Mouse (Mus musculus) naive thymus-derived CD4-positive, alpha-beta T cell, adult 2 months (primary cell): ENCODE measurements around the gene Chdh.

ENCODE experiments used
- DNase-seq: peaks from one replicate; pipeline ENCODE4 v3.0.0-alpha.2; 2011; ENCODE audit warnings: low read depth

The Chdh gene

DNA sequence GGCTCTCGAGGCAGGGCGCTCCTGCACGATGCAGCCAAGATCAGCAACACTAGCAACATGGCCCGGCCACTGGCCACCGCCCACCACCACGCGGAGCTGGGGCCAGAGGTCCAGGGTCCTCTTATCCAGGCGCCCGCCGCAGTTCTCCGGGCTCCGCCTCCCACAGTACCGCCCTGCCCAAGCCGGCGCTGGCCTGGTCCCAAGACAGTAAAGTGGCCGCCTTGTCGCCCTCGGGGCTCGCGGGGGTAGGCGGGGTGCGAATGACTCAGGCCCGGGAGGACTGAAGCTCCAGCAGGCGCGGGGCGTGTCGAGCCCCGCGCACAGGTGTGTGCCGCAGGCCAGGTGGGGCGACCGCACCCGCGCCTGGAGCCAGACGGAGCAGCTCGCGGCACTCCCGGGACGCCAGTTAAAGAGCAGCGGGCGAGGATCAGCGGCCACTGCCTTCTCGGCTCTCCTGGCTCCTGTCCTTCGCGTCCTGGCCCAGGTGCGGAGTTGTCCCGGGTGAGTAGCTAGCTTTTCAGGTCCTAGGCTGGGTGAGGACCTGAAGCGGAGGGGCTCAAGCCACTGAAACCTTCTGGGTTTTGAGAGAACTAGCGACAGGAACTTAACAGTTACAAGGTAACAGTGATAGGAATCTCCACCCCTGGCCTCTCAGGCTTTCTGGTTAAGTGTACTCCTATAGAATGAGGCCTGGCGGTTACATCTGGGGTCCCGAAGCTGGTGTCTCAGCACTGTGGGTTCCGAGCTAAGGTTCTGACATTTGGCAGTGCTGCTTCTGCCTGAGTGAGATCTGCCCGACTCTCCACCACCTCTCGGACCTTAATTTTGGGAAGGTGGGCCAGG lies at the start of gene Chdh, which contains the start of gene Il17rb:
Gene Chdh, plus strand, starts transcription at position 291 of the 843 bp plus-strand sequence.
Gene Il17rb, minus strand, starts transcription at position 164 of the 843 bp plus-strand sequence.
- peak; percentile 52 for DNase-seq

DNA sequence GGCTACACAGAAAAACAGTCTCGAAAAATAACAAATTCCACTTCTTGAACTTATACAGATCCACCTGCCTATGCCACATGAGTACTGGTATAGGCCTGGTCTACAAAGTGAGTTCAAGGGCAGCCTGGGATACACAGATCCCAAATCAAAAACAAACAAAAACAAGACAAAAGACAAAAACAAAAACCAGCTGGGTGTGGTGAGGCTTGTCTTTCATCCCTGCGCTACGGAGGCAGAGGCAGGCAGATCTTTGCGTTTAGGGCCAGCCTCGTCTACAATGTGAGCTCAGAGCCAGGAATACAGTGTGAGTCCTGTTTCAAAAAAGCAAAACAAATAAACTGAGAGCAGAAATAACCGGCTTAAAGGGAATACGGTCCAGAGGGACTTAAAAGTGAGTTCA lies 41.2 kb upstream of the Chdh start:
- DNase-seq: no peak

DNA sequence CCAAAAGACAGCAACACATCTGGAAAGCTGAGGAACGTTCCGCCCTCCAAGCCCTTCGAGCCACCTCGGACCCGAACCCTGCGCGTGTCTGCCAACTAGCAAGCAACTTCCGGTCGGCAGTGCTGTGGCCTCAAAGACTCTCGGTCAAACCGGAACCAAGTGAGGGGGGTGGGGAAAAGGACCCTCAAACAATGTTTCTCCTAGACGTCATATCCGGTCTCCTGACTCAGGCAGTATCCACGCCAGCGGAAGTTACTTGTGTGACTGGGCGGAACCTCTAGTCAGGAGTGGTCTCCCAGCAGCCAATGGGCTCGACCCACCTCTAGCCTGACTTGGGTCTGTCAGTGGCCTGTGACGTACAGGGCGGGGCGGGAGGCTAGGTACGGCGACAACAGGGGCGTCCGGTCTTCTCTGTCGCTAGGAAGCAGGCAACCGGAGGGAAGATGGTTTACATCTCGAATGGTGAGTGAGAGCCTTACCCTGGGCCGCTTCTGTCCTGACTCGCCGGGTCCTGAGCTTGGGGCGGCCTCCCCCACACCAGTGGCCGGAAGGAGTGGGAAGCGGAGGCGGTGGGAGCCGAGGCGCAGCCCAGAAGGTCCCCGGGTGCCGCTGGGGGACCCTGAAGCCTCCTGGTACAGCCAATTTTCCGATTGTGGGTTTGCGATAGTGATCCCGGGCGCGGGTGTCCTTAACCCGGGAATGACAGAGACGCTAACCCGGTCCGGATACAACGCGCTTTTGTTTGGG lies 40.6 kb upstream of the Chdh start, which contains the start of gene Selenok:
Gene Selenok, plus strand, starts transcription at position 234 of the 747 bp plus-strand sequence.
- DNase-seq: peak; percentile 96

DNA sequence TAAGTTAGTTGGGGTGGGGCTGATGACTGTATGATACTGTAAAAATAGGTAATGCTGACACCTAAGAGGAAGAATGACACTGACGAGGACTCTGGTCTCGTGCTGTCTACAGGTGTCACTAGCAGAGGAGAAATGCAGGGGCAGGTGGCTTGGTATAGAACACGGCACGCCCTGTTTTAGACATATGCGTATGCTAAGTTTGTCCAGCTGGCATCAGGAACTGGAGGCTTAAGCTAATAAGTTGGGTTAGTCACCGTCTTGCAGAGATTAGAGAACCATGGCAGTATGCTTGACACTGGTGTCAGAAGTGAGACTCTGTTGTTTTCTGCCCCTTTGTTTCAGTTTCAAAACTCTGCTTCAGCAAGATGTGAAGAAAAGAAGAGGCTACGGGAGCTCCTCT lies 37.4 kb upstream of the Chdh start:
- DNase-seq: no peak

DNA sequence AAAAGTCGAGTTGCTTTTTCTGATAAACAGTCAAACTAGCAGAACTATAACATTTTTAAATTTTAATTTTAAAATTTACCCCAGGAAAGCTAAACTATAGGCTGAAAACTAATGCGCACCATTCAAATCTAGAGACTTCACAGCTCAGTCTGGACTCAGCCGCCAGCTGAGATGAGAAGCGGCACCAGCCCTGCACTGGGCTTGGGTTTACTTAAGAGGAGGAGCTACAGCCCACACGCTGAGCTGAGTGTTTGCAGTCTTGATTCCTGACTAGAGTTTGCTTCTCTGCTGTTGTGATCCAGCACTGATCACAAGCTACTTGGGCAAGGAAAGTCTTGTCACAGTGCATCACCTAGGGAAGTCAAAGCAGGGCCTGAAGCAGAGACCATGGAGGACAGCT lies 36.8 kb upstream of the Chdh start:
- no peak for DNase-seq

DNA sequence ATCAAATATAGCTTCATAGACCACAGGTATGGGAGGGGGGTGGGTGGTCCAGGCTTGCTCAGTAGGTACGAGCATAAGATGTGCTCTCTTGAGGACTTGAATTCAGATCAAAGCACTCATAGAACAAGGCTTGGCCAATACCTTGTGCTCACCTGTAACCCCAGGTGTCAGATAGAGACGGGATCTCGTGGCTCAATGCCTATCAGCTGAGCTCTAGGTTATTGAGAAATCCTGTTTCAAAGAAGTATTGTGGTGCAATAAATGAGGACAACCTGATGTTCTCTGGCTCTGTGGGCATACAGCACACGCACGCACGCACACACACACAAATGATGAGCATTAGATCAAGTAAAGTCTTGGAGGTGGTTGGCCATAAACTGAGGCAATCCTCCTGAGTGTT lies 31.9 kb upstream of the Chdh start:
- DNase-seq: peak; percentile 18

DNA sequence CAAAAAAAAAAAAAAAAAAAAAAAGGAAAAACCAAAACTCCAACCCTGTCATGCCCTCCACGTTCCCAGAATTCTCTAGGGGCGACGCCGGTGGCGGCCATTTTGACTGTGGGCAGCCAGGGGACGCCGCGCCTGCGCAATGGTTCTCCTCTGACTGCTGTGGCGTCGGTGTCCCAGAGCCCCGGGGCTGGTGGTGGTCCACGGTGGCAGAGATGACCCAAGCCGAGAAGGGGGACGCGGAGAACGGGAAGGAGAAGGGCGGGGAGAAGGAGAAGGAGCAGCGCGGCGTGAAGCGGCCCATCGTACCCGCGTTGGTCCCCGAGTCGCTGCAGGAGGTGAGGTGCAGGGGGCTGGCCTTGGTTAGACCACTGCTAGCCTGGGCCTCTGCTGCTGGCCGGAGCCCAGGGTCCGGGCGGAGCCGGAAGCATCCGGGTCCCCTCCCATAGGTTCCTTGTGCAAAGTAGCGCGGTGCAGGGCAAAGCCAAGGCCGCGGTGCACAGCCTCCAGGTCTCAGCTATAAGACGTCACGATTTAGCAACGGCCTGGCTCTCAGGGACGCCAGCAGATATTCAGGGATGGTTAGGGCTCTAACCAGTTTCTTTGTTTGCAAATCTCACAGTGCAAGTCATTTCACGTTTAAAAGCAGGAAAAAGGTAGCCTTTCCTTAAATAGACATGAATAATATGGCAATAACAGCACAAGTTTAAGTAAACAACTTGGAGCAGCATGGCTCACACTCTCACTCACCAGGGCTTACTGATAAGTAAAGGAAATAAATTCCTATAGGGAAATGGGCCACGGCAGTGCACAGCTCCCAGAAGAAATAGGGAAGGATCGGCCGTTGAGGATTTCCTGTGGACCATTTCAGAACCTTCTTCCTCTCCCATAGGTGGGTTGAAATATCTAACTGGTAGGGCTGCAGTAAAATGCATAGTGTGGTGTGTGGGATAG lies 30.3 kb upstream of the Chdh start, which contains the start of gene Actr8:
Gene Actr8, plus strand, starts transcription at position 84 of the 951 bp plus-strand sequence.
- peak; percentile 79 for DNase-seq

DNA sequence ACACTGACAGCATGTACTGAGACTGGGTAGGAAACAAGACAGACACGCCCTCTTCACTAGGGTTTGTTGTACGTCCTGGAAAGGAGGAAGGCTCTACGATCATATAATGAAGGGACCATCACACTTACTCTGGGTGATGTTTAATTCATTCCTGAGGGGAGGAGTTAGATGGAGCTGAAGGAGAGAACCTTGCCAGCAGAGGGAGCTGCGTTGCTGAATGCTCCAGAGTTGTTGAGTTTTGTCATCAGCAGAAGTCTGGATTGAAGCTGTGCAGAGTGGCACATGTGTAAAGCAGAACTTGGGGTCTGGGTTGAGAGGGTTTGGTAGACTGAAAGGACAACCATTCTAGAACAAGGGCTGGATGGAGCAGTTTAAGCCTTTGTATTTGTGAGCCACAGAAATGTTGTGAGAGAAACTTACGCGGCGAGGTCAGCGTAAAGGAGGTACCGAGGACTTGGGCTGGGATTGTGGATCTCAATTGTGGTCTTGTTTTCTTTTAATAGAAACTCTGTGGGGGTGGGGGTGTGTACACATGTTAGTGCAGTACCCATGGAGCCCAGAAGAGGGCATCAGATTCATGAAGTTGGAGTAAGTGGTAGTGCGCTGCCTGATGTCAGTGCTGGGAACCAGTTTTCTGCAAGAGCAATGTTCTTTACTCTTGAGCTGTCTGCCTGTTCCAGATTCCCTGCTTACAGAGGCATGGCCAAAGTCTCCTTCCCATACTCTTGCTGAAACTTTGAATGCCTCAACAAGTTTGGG lies 28.2 kb upstream of the Chdh start:
- peak; percentile 77 for DNase-seq

DNA sequence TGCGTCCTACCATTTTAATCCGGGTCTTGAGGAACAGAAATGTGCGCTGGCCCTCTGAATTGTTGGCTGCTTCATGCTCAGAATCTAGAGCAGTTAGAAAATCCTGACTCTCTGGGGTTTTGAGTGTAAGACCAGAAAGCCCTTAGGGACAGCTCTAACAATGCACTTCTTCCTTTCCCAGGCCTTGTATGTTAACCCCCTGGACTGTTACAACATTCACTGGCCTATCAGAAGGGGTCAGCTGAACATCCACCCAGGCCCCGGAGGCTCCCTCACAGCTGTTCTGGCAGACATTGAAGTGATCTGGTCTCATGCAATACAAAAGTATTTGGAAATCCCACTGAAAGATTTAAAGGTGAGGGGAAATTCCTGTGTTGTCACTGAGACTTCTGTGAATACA lies 22.7 kb upstream of the Chdh start:
- DNase-seq: no peak

DNA sequence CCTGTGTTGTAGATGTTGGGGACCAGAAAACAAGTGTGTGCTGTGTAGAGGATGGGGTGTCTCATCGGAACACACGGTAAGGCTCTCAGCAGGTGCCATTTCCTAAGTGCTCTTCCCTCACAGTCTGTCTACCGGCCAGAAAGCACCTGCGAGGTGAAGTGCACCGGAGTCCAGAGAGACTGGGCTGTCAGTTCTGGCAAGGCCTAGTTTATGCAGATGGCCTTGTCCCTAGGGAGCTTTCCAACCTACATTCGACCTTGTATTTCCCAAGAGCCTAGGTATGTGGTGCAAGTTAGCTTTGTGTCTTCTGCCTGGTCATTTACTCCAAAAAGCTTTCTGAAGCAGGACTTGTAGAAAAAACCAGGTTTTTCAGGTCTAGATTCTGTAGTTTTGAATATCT lies 21.5 kb upstream of the Chdh start:
- DNase-seq: no peak

DNA sequence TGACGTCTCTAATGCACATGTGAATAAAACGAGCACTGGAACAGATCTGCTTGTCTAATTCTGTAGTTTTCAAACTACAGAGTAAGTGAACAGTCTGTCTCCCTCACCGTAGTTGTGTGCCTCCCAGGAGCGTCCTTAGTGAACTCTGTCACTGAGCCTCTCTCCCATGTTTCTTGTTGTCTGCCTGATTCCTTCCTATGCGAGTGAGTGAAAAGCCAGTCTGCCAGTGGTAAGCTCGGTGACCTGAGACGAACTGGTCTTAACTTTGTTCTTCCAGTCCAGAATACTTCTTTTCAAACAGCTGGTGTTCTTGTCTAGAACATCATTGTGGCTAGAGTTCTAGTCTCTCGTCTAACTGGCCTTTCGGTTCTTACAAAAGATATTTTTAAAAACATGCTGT lies 21.1 kb upstream of the Chdh start:
- DNase-seq: no peak

DNA sequence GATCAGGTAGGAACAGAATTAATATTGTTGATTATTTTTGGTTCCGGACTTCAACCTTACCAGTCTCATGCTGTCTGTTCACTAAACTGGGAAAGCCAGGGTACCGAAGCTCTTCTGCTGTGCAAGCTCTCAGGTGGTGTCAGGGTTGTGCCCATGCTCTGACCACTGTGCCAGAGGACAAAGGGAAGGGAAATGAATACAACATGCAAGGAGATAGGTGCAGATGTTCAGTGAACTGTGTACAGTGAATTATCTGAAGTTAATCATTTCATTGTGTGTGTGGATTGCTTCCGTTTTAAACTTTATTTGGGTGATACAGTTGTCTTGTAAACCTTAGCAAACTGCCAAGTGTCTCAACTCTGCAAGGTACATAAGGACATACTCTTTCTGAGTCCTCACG lies 20.5 kb upstream of the Chdh start:
- no peak for DNase-seq

DNA sequence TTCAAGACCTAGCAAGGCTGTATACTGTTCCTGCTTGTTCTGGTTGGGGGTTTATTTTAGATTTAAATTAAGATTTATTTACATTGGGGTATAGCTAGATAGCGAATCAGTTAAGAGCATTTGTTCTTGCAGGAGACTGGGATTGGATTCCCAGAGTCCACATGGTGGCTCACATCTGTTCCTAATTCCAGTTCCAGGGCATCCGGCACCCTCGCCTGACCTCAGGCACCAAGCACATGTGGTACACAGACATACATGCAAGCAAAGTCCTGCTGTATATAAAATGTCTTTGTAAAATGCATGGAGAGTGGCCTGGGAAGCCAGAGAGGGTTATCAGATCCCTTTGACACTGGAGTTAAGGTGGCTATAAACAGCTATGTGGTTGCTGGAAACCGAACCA lies 13.8 kb upstream of the Chdh start:
- DNase-seq: no peak

DNA sequence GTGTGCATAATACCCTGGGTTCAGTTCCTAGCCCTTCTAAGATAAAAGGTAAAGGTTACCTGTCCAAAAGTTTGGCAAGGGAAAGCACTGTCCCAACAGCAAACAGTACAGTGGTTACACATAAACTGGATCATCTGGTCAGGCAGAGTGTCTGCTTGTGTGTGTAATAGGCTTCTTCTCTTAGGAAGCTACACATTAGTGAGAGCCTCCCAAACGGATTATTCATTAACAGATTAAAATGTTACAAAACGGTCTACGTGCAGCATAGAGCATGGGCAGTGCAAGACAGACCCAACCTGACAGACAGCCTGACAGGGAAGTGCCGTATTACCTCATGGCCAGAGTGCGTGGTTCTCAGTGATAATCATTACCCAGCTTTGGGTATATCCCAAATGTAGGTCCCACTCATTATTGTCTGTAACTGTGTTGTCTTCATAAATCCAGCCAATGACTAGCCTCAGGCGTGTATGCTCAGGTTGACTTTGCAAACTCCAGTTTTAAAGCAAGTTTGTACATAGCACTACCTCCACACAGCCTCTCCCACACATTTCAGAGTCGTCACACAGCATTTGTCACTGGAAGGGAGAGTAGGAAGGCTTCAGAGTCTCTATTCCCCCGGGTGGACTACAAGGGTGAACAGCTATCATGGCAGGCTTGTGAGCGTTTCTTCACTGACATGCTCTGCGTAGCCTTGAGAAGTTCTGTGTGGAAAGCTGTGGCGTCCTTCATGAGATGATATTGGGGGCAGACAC lies 12.6 kb upstream of the Chdh start:
- DNase-seq: no peak

DNA sequence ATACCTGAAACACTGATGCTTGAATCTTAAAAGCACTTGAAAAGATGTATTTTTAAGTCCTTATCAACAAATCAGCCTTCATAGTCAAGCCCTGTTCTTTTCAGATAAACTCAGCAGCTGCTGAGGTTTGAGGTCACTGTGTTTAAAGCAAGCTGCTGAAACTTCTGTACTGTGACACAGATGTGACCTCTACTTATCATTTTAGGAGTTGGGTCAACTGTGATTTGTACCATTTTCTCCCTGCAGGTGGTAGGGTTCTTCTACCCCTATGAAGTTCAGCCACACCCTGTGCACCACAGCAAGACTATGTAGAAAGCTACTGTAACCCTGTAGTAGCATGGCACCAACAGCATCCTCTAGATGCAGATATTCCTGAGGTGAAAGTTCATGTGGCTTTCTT lies 11.5 kb upstream of the Chdh start:
- DNase-seq: no peak

DNA sequence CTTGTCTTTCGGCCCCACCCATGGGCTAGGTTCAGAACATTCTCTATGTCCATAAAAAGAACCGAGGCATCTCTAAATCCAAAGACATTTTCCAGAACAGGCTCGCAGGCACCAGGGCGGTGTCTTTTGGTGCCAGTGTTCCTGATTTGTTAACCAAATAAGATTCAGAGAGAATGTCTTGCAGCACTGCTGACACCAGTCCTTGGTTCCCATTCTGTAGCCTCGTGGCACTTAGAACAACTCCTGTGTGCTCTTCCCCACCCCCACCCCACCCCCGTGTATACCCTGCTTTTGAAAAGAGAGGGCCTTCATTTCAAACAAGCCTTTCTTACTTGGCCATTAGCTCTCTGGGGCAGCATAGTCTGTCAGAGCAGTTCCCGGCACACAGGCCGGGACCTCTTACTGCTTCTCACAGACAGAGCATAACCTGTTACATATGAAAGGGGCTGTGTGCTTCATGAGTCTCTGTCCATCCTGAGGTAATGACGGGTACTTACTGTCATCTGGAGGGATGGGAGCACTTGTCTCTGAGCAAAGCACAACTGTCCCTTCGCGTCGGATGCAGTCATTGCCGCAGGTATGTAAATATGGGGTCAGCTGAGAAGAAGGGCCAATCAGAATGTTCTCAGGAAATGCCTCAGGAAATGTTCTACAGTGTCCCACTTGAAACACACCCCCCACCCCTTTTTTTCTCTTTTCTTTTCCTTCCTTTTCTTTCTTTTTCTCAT lies 9.9 kb upstream of the Chdh start:
- no peak for DNase-seq

DNA sequence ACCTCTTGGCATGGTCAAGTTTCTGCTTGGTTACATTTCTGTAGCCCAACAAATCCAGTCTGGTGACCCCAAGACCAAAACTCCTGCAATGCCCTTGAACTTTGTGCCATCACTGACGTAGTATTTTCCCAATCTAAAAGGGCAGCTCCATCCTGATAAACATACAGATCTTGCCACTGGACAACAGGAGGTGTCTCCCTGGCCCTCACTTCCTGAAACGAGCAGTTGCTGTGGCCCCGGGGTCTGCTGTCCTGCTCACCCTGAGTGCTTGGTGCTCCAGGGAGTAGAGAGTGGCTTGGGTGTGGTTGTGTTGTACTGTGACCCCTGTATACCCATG lies 9.4 kb upstream of the Chdh start:
- DNase-seq: no peak

DNA sequence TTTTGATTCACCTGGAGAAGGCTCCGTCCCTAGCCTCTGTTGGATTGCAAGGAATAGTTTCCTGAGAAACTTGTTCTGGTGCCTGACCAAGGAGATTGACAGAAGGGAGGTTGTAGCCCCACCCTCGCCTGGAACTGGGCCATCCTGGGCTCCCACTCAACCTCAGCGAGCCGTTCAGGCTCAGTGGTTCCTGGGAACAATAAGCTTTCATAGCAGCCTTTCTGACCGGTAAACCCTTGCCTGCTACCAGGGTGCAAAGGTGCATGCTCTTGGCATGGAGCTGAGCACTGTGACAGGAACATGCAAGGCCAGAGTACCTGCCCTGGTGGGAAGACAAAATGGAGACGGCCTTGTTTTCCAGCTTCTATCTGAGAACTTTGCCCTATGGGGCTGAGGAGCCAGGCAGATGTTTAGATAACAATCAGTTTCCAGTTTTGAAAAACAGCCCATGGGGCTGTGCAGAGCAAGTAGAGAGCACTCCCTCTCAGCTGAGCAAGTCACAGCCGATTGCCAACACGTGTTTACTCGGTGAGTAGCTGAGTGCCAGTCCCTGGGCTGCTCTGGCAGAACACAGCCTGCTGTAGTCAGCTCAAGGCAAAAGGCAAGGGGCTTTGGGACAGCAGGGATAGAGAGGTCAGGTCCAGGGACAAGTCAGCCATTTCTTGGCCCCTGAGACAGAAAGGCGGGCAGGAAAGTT lies 1.2 kb downstream of the Chdh start:
- DNase-seq: peak; percentile 43

DNA sequence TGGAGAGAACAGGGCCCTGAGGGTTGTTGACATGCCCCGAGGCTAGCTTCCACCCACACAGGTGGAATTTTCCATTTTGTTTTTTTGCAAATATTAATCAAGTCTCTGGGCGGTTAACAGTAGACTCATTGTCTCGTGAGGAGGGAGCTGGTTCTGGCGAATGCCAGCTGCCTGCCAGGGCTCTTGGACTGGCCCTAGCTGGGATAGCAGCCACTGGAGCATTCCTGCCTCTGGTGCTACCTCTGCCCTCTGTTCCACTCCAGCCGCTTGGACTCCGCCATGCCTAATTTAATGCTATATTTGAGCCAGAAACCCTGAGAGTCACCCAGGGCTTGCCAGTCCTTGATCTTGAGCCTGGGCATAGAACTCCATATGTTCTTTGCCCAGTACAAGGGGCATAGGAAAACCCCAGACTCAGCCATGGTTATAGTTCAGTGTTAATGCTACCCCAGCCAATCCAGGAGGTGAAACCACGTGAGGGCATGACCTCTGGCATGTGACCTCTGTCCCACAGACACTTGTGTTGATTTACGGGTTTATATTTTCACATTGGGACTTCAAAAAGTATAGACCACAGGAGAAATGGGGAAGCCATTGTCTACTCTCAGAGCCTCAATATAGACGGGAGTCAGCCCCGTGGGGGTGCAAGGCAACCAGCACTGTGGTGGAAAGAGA lies 3.2 kb downstream of the Chdh start:
- DNase-seq: no peak
